Comparison of ENCODE assay signal across 8 mouse cellular contexts in genomic region chr19:20344511-20345316, GRCm38 (mm10). TPM values are rescaled to one million over a fixed set of nuclear protein-coding genes. Genes with fewer than 3 reads are reported as not detected.
A peak's percentile ranks its signal among the peaks of the same experiment; 100 is the strongest.
DNase-seq lines count a peak whose midpoint lies in the region; ATAC-seq lines count a peak whose summit lies in the region.

No protein-coding gene starts in this region.

- DNase-seq in cerebellum, adult 11 months: peak; percentile 21
- DNase-seq in MN1 (ENCODE audit: low spot score): peak; percentile 79
- DNase-seq in embryo, embryonic 10 days (ENCODE audit: low spot score): peak; percentile 85
- peak; percentile 44 to 65 for DNase-seq in layer of hippocampus, postnatal 10 days (ENCODE audit: low spot score in 2 of 2)
- peak; percentile 63 for DNase-seq in right cerebral cortex, postnatal 4 days

- ATAC-seq in cerebellum, adult (ENCODE audit: insufficient number of reproducible peaks, low FRiP score, low TSS enrichment): no peak
- peak; percentile 76 to 89 for ATAC-seq in hematopoietic stem cell, adult 5-6 weeks (replicated peaks in 1 of 2; ENCODE audit: insufficient read depth in 1 of 2, low FRiP score in 2 of 2, low TSS enrichment in 1 of 2, low read depth in 1 of 2, poor library complexity in 2 of 2, severe bottlenecking in 2 of 2)
- ATAC-seq in megakaryocyte-erythroid progenitor cell, adult 5-6 weeks (replicated peaks; ENCODE audit: low FRiP score, low TSS enrichment, poor library complexity, severe bottlenecking): peak; percentile 89

RNA-seq across cellular contexts. Expression of gene Anxa1, which starts 46.0 kb away (rescaled TPM):
- total RNA-seq in hematopoietic stem cell, adult 5-6 weeks (2017): 525 and 701 TPM in 2 replicates
- 1 to 10 TPM; 1.8 to 2.2 TPM for total RNA-seq in layer of hippocampus, postnatal 10 days (2021)
- 8.8 and 23.1 TPM in 2 replicates for total RNA-seq in megakaryocyte-erythroid progenitor cell, adult 5-6 weeks (2014; fragmentation: Nextera tagmentation)
- total RNA-seq in megakaryocyte-erythroid progenitor cell, adult 5-6 weeks (2017): 30.3 and 47.8 TPM in 2 replicates

Comparison
In these comparisons a context has a peak if more than half of its experiments do, and no peak if none do; other contexts are left out.
1. DNase-seq: peak in every context shown above with its lines; median percentile 85 in embryo, embryonic 10 days; 79 in MN1; 63 in right cerebral cortex, postnatal 4 days; 54 in layer of hippocampus, postnatal 10 days; 21 in cerebellum, adult 11 months.
2. RNA of gene Anxa1, which starts 46.0 kb away (total RNA-seq): 525 to 701 TPM in hematopoietic stem cell, adult 5-6 weeks; 8.8 to 47.8 TPM in megakaryocyte-erythroid progenitor cell, adult 5-6 weeks and 1.8 to 2.2 TPM in layer of hippocampus, postnatal 10 days; every median in the first group is over 10 times any median in the second.